Mouse (Mus musculus) stomach, embryonic 14.5 days (tissue): Measurements from ENCODE around the gene Togaram2. TPM values are rescaled to one million over a fixed set of nuclear protein-coding genes. Genes with fewer than 3 reads are reported as not detected.

Source experiments
- polyA plus RNA-seq: library from polyadenylated mRNA; unstranded; fragments of >200 nt; fragmentation: Nextera tagmentation; extraction: Ambion mirVana; gene quantifications from 2 replicates; pipeline ENCODE4 v1.2.1, GENCODE M21; 2014

Gene Togaram2
- polyA plus RNA-seq, 1 experiment from 2014 or later: 0.36 TPM

Other genes starting within 250 kb of the Togaram2 start
- 4.4 and 5.2 TPM in 2 replicates for gene Gm4707, start 213.3 kb upstream of the Togaram2 start, polyA plus RNA-seq
- 107 and 112 TPM in 2 replicates for gene Smchd1, start 197.9 kb upstream of the Togaram2 start, polyA plus RNA-seq
- 42.9 and 44.4 TPM in 2 replicates for gene Ndc80, start 146.4 kb upstream of the Togaram2 start, polyA plus RNA-seq
- 1.3 and 1.5 TPM in 2 replicates for gene Spdya, start 121.2 kb upstream of the Togaram2 start, polyA plus RNA-seq
- 89.6 and 90.1 TPM in 2 replicates for gene Wdr43, start 57.4 kb upstream of the Togaram2 start, polyA plus RNA-seq
- gene Pcare, start 79.6 kb downstream of the Togaram2 start, polyA plus RNA-seq: not detected in 2 replicates
- gene Clip4, start 95.2 kb downstream of the Togaram2 start, polyA plus RNA-seq: 7.5 and 8.2 TPM in 2 replicates